Mouse (Mus musculus) embryo, embryonic 9.5 days (tissue): ENCODE measurements around the gene Pdhb.
"Not testable (repeated sequence)": the region's sequence is repeated elsewhere in the genome, so short reads cannot be mapped to it uniquely, and the experiment has no call there.

ENCODE experiments used
- DNase-seq: peaks from one replicate; pipeline ENCODE4 v3.0.0-alpha.2; 2017; ENCODE audit errors: extremely low spot score

Gene Pdhb

DNA sequence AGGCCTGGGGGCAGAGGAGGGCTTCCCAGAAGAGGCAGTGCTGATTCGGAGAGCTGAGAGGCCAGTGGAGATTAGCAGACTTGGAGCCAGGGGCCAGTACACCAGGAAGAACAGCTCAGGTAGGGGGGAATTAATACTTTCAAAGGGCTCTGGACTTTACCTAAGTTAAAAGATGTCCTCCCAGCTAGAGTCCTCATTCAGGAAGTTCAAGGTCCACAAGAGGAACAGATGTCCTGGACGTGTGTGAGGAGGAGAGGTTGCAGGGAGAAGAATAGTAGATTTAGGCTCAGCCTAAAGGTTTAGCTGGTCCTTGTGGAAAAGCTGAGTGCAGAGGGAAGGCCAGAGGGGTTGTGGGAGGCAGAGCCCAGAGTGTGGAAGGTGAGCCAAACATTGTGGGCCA, 38.6 kb downstream of the Pdhb start:
- no peak for DNase-seq

DNA sequence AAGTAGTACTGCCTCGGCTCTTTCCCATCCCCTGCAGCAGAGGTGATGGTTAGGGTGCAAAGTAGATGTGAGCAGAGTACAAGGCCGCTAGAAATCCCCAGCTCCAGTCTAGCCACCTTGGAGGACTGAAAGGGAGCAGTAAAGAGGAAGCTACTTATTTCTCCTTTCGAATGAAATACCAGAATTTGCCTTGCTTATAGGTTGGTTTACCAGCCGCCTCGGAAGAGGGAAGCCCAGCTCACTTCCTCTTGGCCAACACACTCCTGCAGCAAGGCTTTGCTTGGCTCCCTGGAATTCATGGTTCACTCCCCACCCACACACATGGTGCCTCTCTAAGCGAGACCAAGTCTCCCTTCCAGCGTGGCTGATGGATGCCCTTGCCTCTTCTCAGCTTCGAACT, 40.0 kb downstream of the Pdhb start:
- no peak for DNase-seq

DNA sequence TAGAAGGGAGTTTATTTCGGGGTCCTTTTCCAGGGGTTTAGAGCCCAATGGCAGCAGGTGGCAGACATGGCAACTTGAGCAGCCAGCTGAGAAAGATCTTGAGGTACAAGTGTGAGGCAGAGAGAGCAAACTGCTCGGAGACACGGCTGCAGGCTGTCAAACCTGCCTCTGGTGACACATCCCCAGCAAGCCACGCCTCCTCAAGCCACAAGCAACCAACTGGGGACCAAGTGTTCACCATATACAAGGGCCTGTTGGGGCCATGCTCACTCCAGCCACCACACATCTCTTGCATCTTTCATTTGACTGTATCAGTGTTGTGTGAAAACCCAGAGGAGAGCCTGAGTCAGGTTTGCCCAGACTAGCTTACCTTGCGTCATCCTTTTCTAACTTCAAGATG, 44.9 kb downstream of the Pdhb start:
- no peak for DNase-seq

DNA sequence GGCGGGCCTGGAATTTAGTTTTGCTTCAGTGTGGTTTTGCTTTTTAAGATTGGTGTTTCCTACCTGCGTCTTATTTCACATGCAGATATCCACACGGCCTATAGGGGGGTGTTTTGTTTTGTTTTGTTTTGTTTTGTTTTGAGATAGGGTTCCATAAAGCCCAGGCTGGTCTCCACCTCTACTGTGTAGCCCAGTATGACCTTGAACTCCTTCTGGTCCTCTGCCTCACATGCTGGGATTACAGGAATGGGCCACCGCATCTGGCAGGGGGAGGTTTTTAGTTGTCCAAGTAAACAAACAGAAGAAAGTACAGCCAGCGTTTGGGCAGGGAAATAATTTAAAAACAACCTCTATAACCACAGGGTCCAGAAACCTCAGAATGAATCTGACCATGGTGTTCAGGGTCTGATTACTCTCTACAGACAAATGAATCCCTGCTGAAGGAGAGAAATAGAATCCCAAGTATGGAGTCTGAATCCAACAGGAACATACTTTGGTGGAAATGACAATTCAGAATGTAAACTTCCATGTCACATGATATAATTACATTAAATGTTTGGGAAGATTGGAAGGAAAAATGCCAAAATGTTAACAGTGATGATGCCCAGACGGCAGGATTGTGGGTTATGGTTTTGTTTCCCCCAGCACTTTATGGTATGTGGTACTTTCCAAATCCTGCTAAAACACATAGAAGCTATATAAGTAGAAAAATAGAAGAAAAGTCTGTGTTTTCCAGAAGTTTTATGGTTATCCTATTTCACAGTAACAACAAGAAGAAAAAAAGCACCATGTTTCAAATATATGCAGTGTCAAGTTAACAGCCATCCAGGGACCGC, 48.6 kb downstream of the Pdhb start:
- no peak for DNase-seq

DNA sequence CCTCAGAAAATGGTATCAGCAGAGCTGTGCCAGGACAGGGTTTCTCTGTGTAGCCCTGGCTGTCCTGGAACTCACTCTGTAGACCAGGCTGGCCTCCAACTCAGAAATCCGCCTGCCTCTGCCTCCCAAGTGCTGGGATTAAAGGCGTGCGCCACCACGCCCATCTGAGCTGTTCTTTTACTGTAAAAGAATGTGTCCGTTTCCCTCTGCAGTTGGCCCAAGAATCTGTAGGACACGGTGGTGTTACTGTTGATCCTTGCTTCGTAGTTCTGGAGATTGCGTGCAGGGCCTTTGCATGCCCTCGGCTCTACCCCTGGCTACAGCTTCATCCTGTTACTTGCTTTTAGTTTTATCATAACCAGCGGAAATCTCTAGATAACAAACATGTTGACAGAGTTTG, 49.2 kb downstream of the Pdhb start:
- DNase-seq: not testable (repeated sequence)

DNA sequence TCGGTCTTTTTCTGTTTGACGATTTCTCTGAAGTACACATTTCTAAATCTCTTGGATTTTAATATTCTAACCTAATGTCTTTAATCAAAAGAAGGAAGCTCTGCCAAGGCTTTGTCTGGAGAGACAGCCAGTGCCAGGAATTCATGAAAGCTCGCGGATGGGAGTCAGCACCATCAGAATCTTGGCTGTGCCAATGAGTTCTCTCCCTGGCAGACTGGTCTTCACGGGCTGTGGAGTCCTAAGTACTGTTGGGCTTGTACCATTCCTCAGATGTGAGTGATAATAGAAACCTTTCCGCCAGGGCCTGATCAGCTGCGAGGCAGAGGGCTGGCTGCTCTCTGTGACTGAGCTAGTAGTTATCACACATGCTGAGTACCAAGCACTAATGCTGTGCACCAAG, 49.7 kb downstream of the Pdhb start:
- no peak for DNase-seq

DNA sequence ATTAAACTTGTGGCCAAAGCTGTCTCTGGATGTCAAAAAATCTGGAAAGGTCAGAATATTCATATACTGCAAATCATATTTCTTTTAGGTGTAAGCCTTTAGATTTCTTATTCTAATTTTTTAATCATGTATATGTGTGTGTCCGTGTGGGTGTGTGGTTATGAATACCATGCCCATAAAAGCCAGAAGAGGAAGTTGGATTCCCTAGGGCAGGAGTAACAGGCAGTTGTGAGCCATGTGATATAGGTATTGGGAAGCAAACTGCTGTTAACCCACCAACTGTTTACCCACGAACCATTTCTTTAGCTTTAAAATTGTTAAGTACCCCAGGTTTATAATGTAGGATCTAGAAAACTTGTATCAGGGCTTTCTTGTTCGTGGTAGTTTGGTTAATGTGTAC, 52.9 kb downstream of the Pdhb start:
- no peak for DNase-seq

DNA sequence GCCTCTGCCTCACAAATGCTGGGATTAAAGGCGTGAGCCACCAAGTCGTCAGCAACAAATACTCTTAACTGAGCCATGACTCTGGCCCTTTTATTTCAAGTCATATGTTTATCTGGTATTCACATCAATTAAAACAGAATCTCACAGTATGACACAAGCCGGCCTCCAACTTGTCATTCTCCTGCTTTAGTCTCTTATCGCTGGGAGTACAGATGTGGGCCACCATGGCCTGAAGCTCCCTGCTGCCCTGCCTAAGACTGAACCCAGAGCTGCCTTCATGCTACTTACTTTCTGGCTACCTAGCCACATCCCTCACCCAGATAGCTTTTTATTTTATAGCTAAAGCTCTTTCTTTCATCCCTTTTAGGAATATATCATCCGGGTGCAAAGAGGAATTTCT, 53.4 kb downstream of the Pdhb start:
- DNase-seq: no peak

DNA sequence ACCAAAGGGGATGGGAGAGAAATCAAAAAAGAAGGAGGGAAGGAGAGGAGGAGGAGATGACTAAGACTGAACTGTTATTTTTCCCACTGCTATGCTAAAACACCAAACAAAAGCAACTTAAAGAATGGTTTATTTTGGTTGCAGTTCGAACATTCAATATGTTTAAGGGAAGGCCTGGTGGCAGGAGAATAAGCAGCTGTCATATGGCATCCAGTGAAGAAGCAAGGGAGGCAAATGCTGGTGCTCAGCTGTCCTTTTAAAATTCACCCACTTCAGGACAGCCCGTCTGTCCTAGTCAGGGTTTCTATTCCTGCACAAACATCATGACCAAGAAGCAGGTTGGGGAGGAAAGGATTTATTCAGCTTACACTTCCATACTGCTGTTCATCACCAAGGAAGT, 55.5 kb downstream of the Pdhb start:
- no peak for DNase-seq
